Mouse (Mus musculus): Measurements from ENCODE around the gene BC049352. TPM values are rescaled to one million over a fixed set of nuclear protein-coding genes. Genes with fewer than 3 reads are reported as not detected.
A peak's percentile ranks its signal among the peaks of the same experiment; 100 is the strongest.

The BC049352 gene
- polyA plus RNA-seq, 1 experiment from 2014 or later, result not detected

DNA sequence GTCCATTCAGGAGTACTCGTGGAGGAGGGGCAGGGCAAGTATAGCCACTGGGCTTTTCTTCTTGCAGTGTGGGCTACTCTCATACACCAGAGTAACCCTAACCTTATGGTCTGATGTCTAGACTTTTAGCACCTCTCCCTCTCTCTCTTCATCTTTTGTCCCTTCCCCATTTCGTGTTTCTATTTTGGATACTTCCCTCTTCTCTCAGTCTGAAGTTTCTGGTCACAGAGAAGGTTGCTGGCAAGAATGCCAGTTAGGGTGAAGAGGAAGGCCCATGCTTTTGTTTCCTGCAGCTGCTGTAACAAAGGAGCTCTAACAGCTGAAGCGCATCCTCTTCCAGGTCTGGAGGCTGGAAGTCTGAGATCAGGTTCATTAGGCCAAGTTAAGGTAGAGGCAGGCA is 99.1 kb downstream of the BC049352 start:
- Histone ChIP-seq H3K4me2 (ENCODE audit: low read length) (no peak overlapping the region), H3K27me3 (replicated peaks; ENCODE audit: control insufficient read depth, insufficient read depth, low read length) (no peaks in the 10 kb centered on the region), H3K9me3 (ENCODE audit: control insufficient read depth, low read length) (no peaks in the 10 kb centered on the region), H3K4me3 (ENCODE audit: low read depth, low read length) (no peak overlapping the region), H3K4me1 (replicated peaks; ENCODE audit: control insufficient read depth, insufficient read depth, low read length) (no peaks in the 10 kb centered on the region), H3K9ac (ENCODE audit: low read length) (no peak overlapping the region), H3K27ac (ENCODE audit: low read depth) (no peak overlapping the region), H3K36me3 (ENCODE audit: control insufficient read depth, insufficient read depth, low read length) (no peaks in the 10 kb centered on the region)
- DNase-seq (ENCODE audit: low spot score) (no peak), ATAC-seq (replicated peaks; ENCODE audit: low FRiP score, low TSS enrichment, low read depth) (no peak)
- WGBS, result 83% methylated on average over 3 of the region's 3 CpGs

DNA sequence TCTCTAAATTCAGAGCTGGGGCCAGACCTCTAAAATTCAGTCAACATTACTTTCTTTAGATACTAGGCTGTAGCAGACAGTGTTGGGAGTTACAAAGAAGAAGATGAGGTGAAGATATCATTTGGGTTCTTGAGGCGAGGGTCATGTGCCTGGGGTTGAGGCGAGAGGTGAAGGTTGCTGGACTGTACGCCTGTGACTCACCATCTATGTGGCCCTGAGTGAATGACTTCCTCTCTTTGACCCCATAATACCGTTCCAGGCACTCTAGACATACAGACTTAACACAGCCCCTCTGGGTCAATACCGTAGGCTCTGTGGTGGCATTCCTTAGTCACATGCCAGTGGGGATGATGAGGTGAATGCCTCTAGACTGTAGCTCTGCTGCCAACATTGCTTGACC is 100.7 kb downstream of the BC049352 start:
- no peak overlapping the region for H3K4me3 ChIP-seq (ENCODE audit: low read depth, low read length)
- no peaks in the 10 kb centered on the region for H3K27me3 ChIP-seq (replicated peaks; ENCODE audit: control insufficient read depth, insufficient read depth, low read length)
- H3K36me3 ChIP-seq (ENCODE audit: control insufficient read depth, insufficient read depth, low read length), result no peaks in the 10 kb centered on the region
- no peaks in the 10 kb centered on the region for H3K4me1 ChIP-seq (replicated peaks; ENCODE audit: control insufficient read depth, insufficient read depth, low read length)
- 82% methylated on average over 5 of the region's 5 CpGs for WGBS
- H3K27ac ChIP-seq (ENCODE audit: low read depth), result no peak overlapping the region
- H3K9me3 ChIP-seq (ENCODE audit: control insufficient read depth, low read length), result no peaks in the 10 kb centered on the region
- ATAC-seq (replicated peaks; ENCODE audit: low FRiP score, low TSS enrichment, low read depth), result no peak
- no peak overlapping the region for H3K4me2 ChIP-seq (ENCODE audit: low read length)
- no peak for DNase-seq (ENCODE audit: low spot score)
- H3K9ac ChIP-seq (ENCODE audit: low read length), result no peak overlapping the region

DNA sequence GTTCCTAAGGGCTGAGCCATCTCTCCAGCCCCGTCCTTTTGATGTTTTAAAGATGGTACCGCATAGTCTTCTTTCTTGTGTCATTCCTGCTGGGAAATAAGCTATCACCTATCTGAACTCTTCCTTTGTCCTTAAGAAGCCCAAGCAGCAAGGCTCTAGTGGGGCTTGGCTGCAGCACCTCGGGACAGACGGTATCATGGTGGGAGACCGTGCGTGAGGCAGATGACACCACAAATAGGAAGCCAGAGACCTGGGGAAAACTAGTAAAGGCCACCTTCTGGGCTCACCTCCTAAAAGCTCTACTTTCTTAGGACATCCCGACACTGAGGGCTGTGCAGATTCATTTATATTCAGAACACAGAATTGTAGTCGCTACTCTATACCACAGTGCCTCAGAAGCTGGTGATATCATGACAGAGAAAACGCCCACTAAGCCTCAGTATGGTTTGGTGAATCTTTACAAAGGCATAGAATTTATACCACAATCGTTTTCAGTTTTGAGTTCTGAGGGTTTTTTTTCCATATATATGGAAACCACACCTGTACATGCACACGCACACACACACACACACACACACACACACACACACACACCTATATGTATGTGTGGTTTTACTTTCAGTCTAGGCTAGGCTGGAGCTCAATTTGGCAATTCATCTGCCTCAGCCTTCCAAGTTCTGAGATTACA is 109.8 kb downstream of the BC049352 start:
- no peaks in the 10 kb centered on the region for H3K36me3 ChIP-seq (ENCODE audit: control insufficient read depth, insufficient read depth, low read length)
- DNase-seq (ENCODE audit: low spot score), result no peak
- WGBS, result 84% methylated on average over 11 of the region's 11 CpGs
- no peak overlapping the region for H3K9ac ChIP-seq (ENCODE audit: low read length)
- no peaks in the 10 kb centered on the region for H3K27me3 ChIP-seq (replicated peaks; ENCODE audit: control insufficient read depth, insufficient read depth, low read length)
- no peak overlapping the region for H3K4me3 ChIP-seq (ENCODE audit: low read depth, low read length)
- no peaks in the 10 kb centered on the region for H3K9me3 ChIP-seq (ENCODE audit: control insufficient read depth, low read length)
- H3K27ac ChIP-seq (ENCODE audit: low read depth), result no peak overlapping the region
- no peaks in the 10 kb centered on the region for H3K4me1 ChIP-seq (replicated peaks; ENCODE audit: control insufficient read depth, insufficient read depth, low read length)
- no peak for ATAC-seq (replicated peaks; ENCODE audit: low FRiP score, low TSS enrichment, low read depth)
- H3K4me2 ChIP-seq (ENCODE audit: low read length), result no peak overlapping the region

DNA sequence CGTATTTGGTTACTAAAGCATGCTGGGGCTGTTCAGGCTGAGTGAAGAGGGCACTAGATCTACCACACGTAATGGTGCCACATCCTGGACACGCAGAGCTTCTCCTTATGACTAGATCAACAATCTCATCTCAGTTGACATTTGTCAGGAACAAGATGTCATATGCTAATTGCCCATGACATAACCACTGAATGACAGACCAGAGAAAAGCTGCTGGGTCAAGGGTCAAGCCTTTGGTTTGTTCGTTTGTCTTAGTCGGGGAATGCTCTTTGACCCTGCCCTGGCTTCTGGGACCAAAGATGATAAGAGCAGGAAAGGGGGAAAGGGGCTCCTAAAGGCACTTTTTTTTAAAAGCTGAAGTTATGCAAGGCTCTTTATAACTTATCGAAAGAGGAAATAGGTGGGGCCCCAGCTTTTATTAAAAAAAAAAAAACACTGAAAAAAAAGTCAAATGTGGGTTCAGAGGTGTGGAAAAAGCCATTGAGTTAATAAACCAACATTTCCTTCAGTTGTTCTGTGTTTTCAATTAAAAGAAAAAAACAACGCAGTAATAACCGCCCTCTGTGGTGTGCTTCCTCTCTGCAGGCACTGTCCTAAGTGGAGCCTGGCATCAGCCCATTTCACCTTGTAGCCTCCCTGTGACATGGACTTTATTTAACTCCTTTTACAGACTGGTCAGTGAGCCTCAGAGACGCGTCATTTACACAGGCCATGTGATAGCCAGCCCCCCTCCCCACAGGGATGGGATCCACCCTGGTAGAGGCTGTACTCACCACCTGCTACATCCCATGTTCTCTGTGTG is 112.6 kb downstream of the BC049352 start:
- Histone ChIP-seq H3K9me3 (ENCODE audit: control insufficient read depth, low read length) (no peaks in the 10 kb centered on the region), H3K4me2 (ENCODE audit: low read length) (no peak overlapping the region), H3K27me3 (replicated peaks; ENCODE audit: control insufficient read depth, insufficient read depth, low read length) (no peaks in the 10 kb centered on the region), H3K4me3 (ENCODE audit: low read depth, low read length) (no peak overlapping the region), H3K27ac (ENCODE audit: low read depth) (no peak overlapping the region), H3K4me1 (replicated peaks; ENCODE audit: control insufficient read depth, insufficient read depth, low read length) (no peaks in the 10 kb centered on the region), H3K36me3 (ENCODE audit: control insufficient read depth, insufficient read depth, low read length) (no peaks in the 10 kb centered on the region), H3K9ac (ENCODE audit: low read length) (no peak overlapping the region)
- WGBS, result 38% methylated on average over 10 of the region's 10 CpGs
- no peak for ATAC-seq (replicated peaks; ENCODE audit: low FRiP score, low TSS enrichment, low read depth)
- no peak for DNase-seq (ENCODE audit: low spot score)

DNA sequence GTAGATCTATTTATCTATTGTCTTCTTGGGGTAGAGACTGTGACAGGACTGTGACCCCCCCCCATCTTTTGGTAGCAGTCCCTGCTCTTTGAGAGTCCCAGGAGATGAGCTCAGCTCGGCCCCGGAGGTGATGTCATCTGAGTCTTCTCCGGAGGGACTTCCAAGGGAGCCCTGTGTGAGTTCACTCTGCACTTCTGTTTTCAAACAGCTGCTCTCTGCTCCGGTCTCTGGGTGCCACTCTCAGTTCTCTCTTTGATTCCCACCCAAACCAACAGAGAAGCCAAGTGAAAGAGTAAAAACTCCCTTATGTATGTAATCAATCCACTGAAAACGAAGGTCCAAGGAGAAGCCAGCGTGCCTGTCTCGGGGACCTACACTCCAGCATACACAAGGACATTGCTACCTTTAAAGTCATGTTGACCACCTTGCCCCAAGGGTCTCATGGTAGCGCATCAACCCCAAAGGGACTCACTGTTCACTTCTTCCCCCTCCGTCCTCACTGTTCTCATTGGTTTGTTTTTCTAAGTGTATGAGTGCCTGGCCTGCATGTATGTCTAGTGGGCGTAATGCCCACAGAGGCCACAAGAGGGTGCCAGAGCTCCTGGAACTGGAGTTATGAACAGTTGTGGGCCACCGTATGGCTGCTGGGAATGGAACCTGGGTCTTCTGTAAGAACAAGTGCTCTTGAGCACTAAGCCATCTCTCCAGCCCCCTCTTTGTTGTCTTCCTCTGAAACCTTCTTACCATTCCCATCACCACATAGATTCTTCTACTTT is 117.6 kb downstream of the BC049352 start:
- ATAC-seq (replicated peaks; ENCODE audit: low FRiP score, low TSS enrichment, low read depth) (no peak), DNase-seq (ENCODE audit: low spot score) (peak; percentile 68)
- Histone ChIP-seq H3K9ac (ENCODE audit: low read length) (no peak overlapping the region), H3K4me1 (replicated peaks; ENCODE audit: control insufficient read depth, insufficient read depth, low read length) (peaks cover 5% of the 10 kb centered on the region; the same call in 1 of the 2 replicates), H3K36me3 (ENCODE audit: control insufficient read depth, insufficient read depth, low read length) (no peaks in the 10 kb centered on the region), H3K27me3 (replicated peaks; ENCODE audit: control insufficient read depth, insufficient read depth, low read length) (no peaks in the 10 kb centered on the region), H3K27ac (ENCODE audit: low read depth) (no peak overlapping the region), H3K4me3 (ENCODE audit: low read depth, low read length) (no peak overlapping the region), H3K4me2 (ENCODE audit: low read length) (no peak overlapping the region), H3K9me3 (ENCODE audit: control insufficient read depth, low read length) (no peaks in the 10 kb centered on the region)
- WGBS, result 78% methylated on average over 11 of the region's 11 CpGs

Small RNAs within 50 kb of the gene (microRNA-seq; reads per million reads assigned to microRNA genes)
- gene Mir7086, result not detected

Other genes with a start within 250 kb of the BC049352 start
- 28.0 and 31.3 TPM in 2 replicates for gene Ube4a, start 216.4 kb upstream of the BC049352 start, polyA plus RNA-seq (2014; fragmentation: Nextera tagmentation; extraction: Ambion mirVana)
- 0.35 and 0.55 TPM in 2 replicates for gene Cd3g, start 201.6 kb upstream of the BC049352 start, polyA plus RNA-seq (2014; fragmentation: Nextera tagmentation; extraction: Ambion mirVana)
- gene Cd3d, start 200.2 kb upstream of the BC049352 start, polyA plus RNA-seq (2014; fragmentation: Nextera tagmentation; extraction: Ambion mirVana), result not detected in 2 replicates
- 0.49 TPM in 1 of 2 replicates, not detected in the other for gene Cd3e, start 172.4 kb upstream of the BC049352 start, polyA plus RNA-seq (2014; fragmentation: Nextera tagmentation; extraction: Ambion mirVana)
- 26.7 and 27.0 TPM in 2 replicates for gene Mpzl2, start 142.2 kb upstream of the BC049352 start, polyA plus RNA-seq (2014; fragmentation: Nextera tagmentation; extraction: Ambion mirVana)
- gene Mpzl3, start 126.8 kb upstream of the BC049352 start, polyA plus RNA-seq (2014; fragmentation: Nextera tagmentation; extraction: Ambion mirVana), result 6.3 and 6.5 TPM in 2 replicates
- 42.7 and 49.4 TPM in 2 replicates for gene Jaml, start 102.8 kb upstream of the BC049352 start, polyA plus RNA-seq (2014; fragmentation: Nextera tagmentation; extraction: Ambion mirVana)
- gene Scn2b, start 64.2 kb upstream of the BC049352 start, polyA plus RNA-seq (2014; fragmentation: Nextera tagmentation; extraction: Ambion mirVana), result 3.7 and 3.8 TPM in 2 replicates
- gene Scn4b, start 43.6 kb upstream of the BC049352 start, polyA plus RNA-seq (2014; fragmentation: Nextera tagmentation; extraction: Ambion mirVana), result not detected in 2 replicates
- 22.3 and 23.2 TPM in 2 replicates for gene Tmprss4, start 22.1 kb downstream of the BC049352 start, polyA plus RNA-seq (2014; fragmentation: Nextera tagmentation; extraction: Ambion mirVana)
- 1.3 and 1.5 TPM in 2 replicates for gene Il10ra, start 87.1 kb downstream of the BC049352 start, polyA plus RNA-seq (2014; fragmentation: Nextera tagmentation; extraction: Ambion mirVana)
- gene Tmprss13, start 137.1 kb downstream of the BC049352 start, polyA plus RNA-seq (2014; fragmentation: Nextera tagmentation; extraction: Ambion mirVana), result 0.48 and 0.80 TPM in 2 replicates
- 67.3 and 76.0 TPM in 2 replicates for gene Fxyd6, start 188.2 kb downstream of the BC049352 start, polyA plus RNA-seq (2014; fragmentation: Nextera tagmentation; extraction: Ambion mirVana)
- 2.4 and 5.2 TPM in 2 replicates for gene Fxyd2, start 217.7 kb downstream of the BC049352 start, polyA plus RNA-seq (2014; fragmentation: Nextera tagmentation; extraction: Ambion mirVana)
- 0.26 and 0.41 TPM in 2 replicates for gene Dscaml1, start 244.6 kb downstream of the BC049352 start, polyA plus RNA-seq (2014; fragmentation: Nextera tagmentation; extraction: Ambion mirVana)

Data from intestine, embryonic 14.5 days (tissue).